In genomic region chr19:6920741-6921636, GRCm38 (mm10) we compare ENCODE assay signal across 8 mouse cellular contexts. TPM values are rescaled to one million over a fixed set of nuclear protein-coding genes. Genes with fewer than 3 reads are reported as not detected.
DNase-seq lines count a peak whose midpoint lies in the region; ATAC-seq lines count a peak whose summit lies in the region.

No protein-coding gene starts in this region.

- H3K4me2 ChIP-seq in stomach, embryonic 16.5 days (ENCODE audit: low read depth, low read length): peak overlapping the region; percentile 78

- H3K4me3 ChIP-seq in stomach, embryonic 16.5 days (replicated peaks; ENCODE audit: low read length): peak overlapping the region; percentile 84

- no peaks in the 10 kb centered on the region; the same call in 1 of the 2 replicates for H3K36me3 ChIP-seq in stomach, embryonic 16.5 days (ENCODE audit: control insufficient read depth, insufficient read depth, low read length)

- H3K4me1 ChIP-seq in stomach, embryonic 16.5 days (ENCODE audit: control insufficient read depth, insufficient read depth, low read length): peaks cover 35% of the 10 kb centered on the region

- WGBS in stomach, embryonic 16.5 days: 3% methylated on average over 47 of the region's 48 CpGs

- H3K27ac ChIP-seq in stomach, embryonic 16.5 days (ENCODE audit: low read length): peak overlapping the region; percentile 92

- peak overlapping the region; percentile 93 for H3K9ac ChIP-seq in stomach, embryonic 16.5 days (ENCODE audit: low read length)

- H3K9me3 ChIP-seq in stomach, embryonic 16.5 days (replicated peaks; ENCODE audit: control insufficient read depth, low read length): no peaks in the 10 kb centered on the region

- DNase-seq in CD4-positive, CD25-positive, alpha-beta regulatory T cell, adult 2 months (ENCODE audit: low read depth, low spot score): peak; percentile 67
- peak; percentile 60 to 63 for DNase-seq in B cell, adult 2 months
- peak; percentile 71 to 72 for DNase-seq in cerebellum, postnatal 10 days
- peak; percentile 54 to 67 for DNase-seq in heart, adult 9 months (ENCODE audit: low spot score in 2 of 2)
- DNase-seq in kidney, postnatal 10 days: peak; percentile 77

- H3K27me3 ChIP-seq in stomach, embryonic 16.5 days (ENCODE audit: control insufficient read depth, insufficient read depth, low read length): peaks cover 22% of the 10 kb centered on the region

- no peak for ATAC-seq in CD4-positive, CD25-positive, alpha-beta regulatory T cell, adult 4 months
- peak; percentile 27; the same call in 1 of the 2 replicates for ATAC-seq in megakaryocyte-erythroid progenitor cell, adult 5-6 weeks (replicated peaks; ENCODE audit: low FRiP score, low TSS enrichment, poor library complexity, severe bottlenecking)
- no peak for ATAC-seq in stomach, embryonic 16.5 days (ENCODE audit: insufficient read depth, low FRiP score)

RNA-seq across cellular contexts. Expression of gene Esrra, which starts 0.6 kb away (rescaled TPM):
- polyA plus RNA-seq in CD4-positive, CD25-positive, alpha-beta regulatory T cell, adult 4 months (2017; shearing (Covaris generic)): 1 to 10 TPM; 2.2 to 5.7 TPM
- 14.1 and 18.9 TPM in 2 replicates for total RNA-seq in megakaryocyte-erythroid progenitor cell, adult 5-6 weeks (2014; fragmentation: Nextera tagmentation)
- 10.8 and 18.4 TPM in 2 replicates for total RNA-seq in megakaryocyte-erythroid progenitor cell, adult 5-6 weeks (2017)
- polyA plus RNA-seq in stomach, embryonic 16.5 days (2015; fragmentation: Nextera tagmentation; extraction: Ambion mirVana): 17.8 and 18.0 TPM in 2 replicates

RNA-seq across cellular contexts. Expression of gene Catsperz, which starts 4.2 kb away (rescaled TPM):
- not detected for polyA plus RNA-seq in CD4-positive, CD25-positive, alpha-beta regulatory T cell, adult 4 months (2017; shearing (Covaris generic))
- not detected in 2 replicates for total RNA-seq in megakaryocyte-erythroid progenitor cell, adult 5-6 weeks (2014; fragmentation: Nextera tagmentation)
- not detected in 2 replicates for total RNA-seq in megakaryocyte-erythroid progenitor cell, adult 5-6 weeks (2017)
- polyA plus RNA-seq in stomach, embryonic 16.5 days (2015; fragmentation: Nextera tagmentation; extraction: Ambion mirVana): 1.8 and 2.8 TPM in 2 replicates

RNA-seq across cellular contexts. Expression of gene Prdx5, which starts 11.1 kb away (rescaled TPM):
- polyA plus RNA-seq in CD4-positive, CD25-positive, alpha-beta regulatory T cell, adult 4 months (2017; shearing (Covaris generic)): 100 to 1,000 TPM; 224 to 246 TPM
- 76.5 and 87.1 TPM in 2 replicates for total RNA-seq in megakaryocyte-erythroid progenitor cell, adult 5-6 weeks (2014; fragmentation: Nextera tagmentation)
- 101 and 126 TPM in 2 replicates for total RNA-seq in megakaryocyte-erythroid progenitor cell, adult 5-6 weeks (2017)
- polyA plus RNA-seq in stomach, embryonic 16.5 days (2015; fragmentation: Nextera tagmentation; extraction: Ambion mirVana): 291 and 307 TPM in 2 replicates

RNA-seq across cellular contexts. Expression of gene Trmt112, which starts 11.5 kb away (rescaled TPM):
- polyA plus RNA-seq in CD4-positive, CD25-positive, alpha-beta regulatory T cell, adult 4 months (2017; shearing (Covaris generic)): 100 to 1,000 TPM; 214 to 232 TPM
- 185 and 221 TPM in 2 replicates for total RNA-seq in megakaryocyte-erythroid progenitor cell, adult 5-6 weeks (2014; fragmentation: Nextera tagmentation)
- total RNA-seq in megakaryocyte-erythroid progenitor cell, adult 5-6 weeks (2017): 235 and 364 TPM in 2 replicates
- 111 and 122 TPM in 2 replicates for polyA plus RNA-seq in stomach, embryonic 16.5 days (2015; fragmentation: Nextera tagmentation; extraction: Ambion mirVana)

RNA-seq across cellular contexts. Expression of gene Kcnk4, which starts 13.3 kb away (rescaled TPM):
- polyA plus RNA-seq in CD4-positive, CD25-positive, alpha-beta regulatory T cell, adult 4 months (2017; shearing (Covaris generic)): not detected
- not detected in 2 replicates for total RNA-seq in megakaryocyte-erythroid progenitor cell, adult 5-6 weeks (2014; fragmentation: Nextera tagmentation)
- total RNA-seq in megakaryocyte-erythroid progenitor cell, adult 5-6 weeks (2017): not detected in 2 replicates
- polyA plus RNA-seq in stomach, embryonic 16.5 days (2015; fragmentation: Nextera tagmentation; extraction: Ambion mirVana): 0.68 and 0.79 TPM in 2 replicates
